Mouse (Mus musculus): ENCODE measurements around the gene Fezf1. TPM values are rescaled to one million over a fixed set of nuclear protein-coding genes. Genes with fewer than 3 reads are reported as not detected.

The Fezf1 gene
- total RNA-seq, 2 experiments from 2014 or later, result 0.19 to 0.23 TPM

- no peak for DNase-seq (ENCODE audit: extremely low spot score in 1 of 2, low spot score in 2 of 2)
- H3K27ac ChIP-seq, result no peak overlapping the region
- no peak overlapping the region for H3K4me3 ChIP-seq
- intact Hi-C loops (cut with DNase I), result loop anchor here (10.0 kb wide), 1 partner anchor 1041 kb away; no protein-coding TSS in a partner anchor
- no peak for TF ChIP-seq CTCF (IDR thresholded peaks at IDR 0.05)
Measured at GRCm38 (mm10) chr6:23246061-23246789, 1.9 kb downstream of the Fezf1 start.

GRCm38 (mm10) chr6:23245545-23246011 is 2.6 kb downstream of the Fezf1 start:
- Histone ChIP-seq H3K27ac (no peak overlapping the region), H3K4me3 (no peak overlapping the region)
- intact Hi-C loops (cut with DNase I), result loop anchor here (10.0 kb wide), 1 partner anchor 1041 kb away; no protein-coding TSS in a partner anchor
- TF ChIP-seq CTCF (IDR thresholded peaks at IDR 0.05), result no peak
- no peak for DNase-seq (ENCODE audit: extremely low spot score in 1 of 2, low spot score in 2 of 2)

- Histone ChIP-seq H3K4me3 (no peak overlapping the region), H3K27ac (no peak overlapping the region)
- no peak for DNase-seq (ENCODE audit: extremely low spot score in 1 of 2, low spot score in 2 of 2)
- TF ChIP-seq CTCF (IDR thresholded peaks at IDR 0.05), result no peak
- intact Hi-C loops (cut with DNase I), result loop anchor here (10.0 kb wide), 1 partner anchor 1040 kb away; no protein-coding TSS in a partner anchor
Measured at GRCm38 (mm10) chr6:23245121-23245520, 3.0 kb downstream of the Fezf1 start.

- intact Hi-C loops (cut with DNase I), result loop anchor here (10.0 kb wide), 1 partner anchor 1039 kb away; no protein-coding TSS in a partner anchor
- DNase-seq (ENCODE audit: extremely low spot score in 1 of 2, low spot score in 2 of 2), result no peak
- TF ChIP-seq CTCF (IDR thresholded peaks at IDR 0.05), result no peak
- Histone ChIP-seq H3K27ac (no peak overlapping the region), H3K4me3 (no peak overlapping the region)
Measured at GRCm38 (mm10) chr6:23243821-23244760, 4.1 kb downstream of the Fezf1 start.

- no peak for TF ChIP-seq CTCF (IDR thresholded peaks at IDR 0.05)
- intact Hi-C loops (cut with DNase I), result no loop called here
- no peak for DNase-seq (ENCODE audit: extremely low spot score in 1 of 2, low spot score in 2 of 2)
Measured at GRCm38 (mm10) chr6:23211499-23211898, 36.7 kb downstream of the Fezf1 start.

GRCm38 (mm10) chr6:23207791-23208190 is 40.4 kb downstream of the Fezf1 start:
- peak; percentile 33 for TF ChIP-seq CTCF (IDR thresholded peaks at IDR 0.05)
- DNase-seq (ENCODE audit: extremely low spot score in 1 of 2, low spot score in 2 of 2), result no peak
- Histone ChIP-seq H3K4me3 (no peak overlapping the region), H3K27ac (no peak overlapping the region)
- intact Hi-C loops (cut with DNase I), result no loop called here

More at GRCm38 (mm10) chr6:23211499-23211898, 36.7 kb downstream of the Fezf1 start:
- no peak overlapping the region for H3K4me3 ChIP-seq
- H3K27ac ChIP-seq, result no peak overlapping the region

GRCm38 (mm10) chr6:23202630-23203029 is 45.5 kb downstream of the Fezf1 start:
- no peak overlapping the region for H3K4me3 ChIP-seq
- intact Hi-C loops (cut with DNase I), result no loop called here
- no peak overlapping the region for H3K27ac ChIP-seq
- DNase-seq (ENCODE audit: extremely low spot score in 1 of 2, low spot score in 2 of 2), result no peak
- TF ChIP-seq CTCF (IDR thresholded peaks at IDR 0.05), result no peak

Other genes with a start within 250 kb of the Fezf1 start
- gene Aass, start 115.4 kb downstream of the Fezf1 start, total RNA-seq (2021), result 1 to 10 TPM; 4.5 to 5.2 TPM

Measured in left cerebral cortex, adult 2 months (tissue).